Mouse (Mus musculus) ES-E14 (cell line): ENCODE results near the gene Sds.

Source experiments
- HCFC1 ChIP-seq: IDR thresholded peaks from 2 replicates; pipeline ENCODE4 v1.6.1; 2012; ENCODE audit warnings: low read length, inconsistent platforms, borderline replicate concordance; ENCODE audit not compliant: insufficient read depth
- MAFK ChIP-seq: IDR thresholded peaks from 2 replicates; pipeline ENCODE4 v1.6.1; 2014; ENCODE audit warnings: mild to moderate bottlenecking, low read depth, low read length, inconsistent platforms; ENCODE audit not compliant: insufficient read depth
- ZC3H11A ChIP-seq: IDR thresholded peaks from 2 replicates; pipeline ENCODE4 v1.6.1; 2012; ENCODE audit warnings: low read depth, mild to moderate bottlenecking, inconsistent platforms, low read length, borderline replicate concordance

- TF ChIP-seq HCFC1 (no peak), MAFK (no peak), ZC3H11A (no peak)
These were observed 42.0 kb upstream of the Sds start for GRCm38 (mm10) chr5:120434231-120434735.
